Comparison of ENCODE assay signal across 12 mouse cellular contexts in genomic region chr13:60450721-60451506, GRCm38 (mm10).
DNase-seq lines count a peak whose midpoint lies in the region; ATAC-seq and TF ChIP-seq lines count a peak whose summit lies in the region.
"Had no signal": no experiment of that assay in that cellular context is flagged by ENCODE, and none has a peak within 500 bp of the region (broad histone marks: within the 10 kb centered on the region; RNA-seq: fewer than 3 reads in every experiment).

No protein-coding gene starts in this region.

- H3K4me3 ChIP-seq in stomach, postnatal 0 days (ENCODE audit: low read depth, low read length): no peak overlapping the region
- H3K4me3 ChIP-seq in hindbrain, embryonic 13.5 days: no peak overlapping the region

- no peak for TF ChIP-seq CTCF in stomach, postnatal 0 days (IDR thresholded peaks at IDR 0.05; ENCODE audit: low read depth)

- no peak overlapping the region for H3K27ac ChIP-seq in stomach, postnatal 0 days (replicated peaks)
- H3K27ac ChIP-seq in hindbrain, embryonic 13.5 days: no peak overlapping the region

- no peaks in the 10 kb centered on the region for H3K9me3 ChIP-seq in stomach, postnatal 0 days (ENCODE audit: control insufficient read depth, low read length)
- no peaks in the 10 kb centered on the region for H3K9me3 ChIP-seq in hindbrain, embryonic 13.5 days

- 75% methylated on average over 10 of the region's 10 CpGs for WGBS in stomach, postnatal 0 days
- 76% methylated on average over 10 of the region's 10 CpGs for WGBS in hindbrain, embryonic 13.5 days

- no peaks in the 10 kb centered on the region for H3K4me1 ChIP-seq in stomach, postnatal 0 days (replicated peaks; ENCODE audit: control insufficient read depth, insufficient read depth)
- H3K4me1 ChIP-seq in hindbrain, embryonic 13.5 days (replicated peaks): 0 out of 2 replicates have a peak, but pooled peaks cover 8% of the 10 kb centered on the region

- peak; percentile 24; the same call in 1 of the 2 replicates for ATAC-seq in stomach, postnatal 0 days (ENCODE audit: low FRiP score, low TSS enrichment)
- ATAC-seq in hindbrain, embryonic 13.5 days (ENCODE audit: low FRiP score): no peak
- ATAC-seq: activated CD4-positive, CD25-positive, alpha-beta regulatory T cell, adult 4 months; liver, postnatal 0 days had no signal

- H3K9ac ChIP-seq in stomach, postnatal 0 days (ENCODE audit: low read length): no peak overlapping the region
- H3K9ac ChIP-seq in hindbrain, embryonic 13.5 days: no peak overlapping the region
- H3K9ac ChIP-seq: liver, postnatal 0 days had no signal

- H3K27me3 ChIP-seq in stomach, postnatal 0 days (ENCODE audit: control insufficient read depth, insufficient read depth, low read length): no peaks in the 10 kb centered on the region
- no peaks in the 10 kb centered on the region for H3K27me3 ChIP-seq in hindbrain, embryonic 13.5 days

- DNase-seq in urinary bladder, postnatal 14 days (ENCODE audit: low spot score): peak; percentile 27
- no peak for DNase-seq in urinary bladder, adult 2 months (ENCODE audit: low spot score)
- peak; percentile 55 for DNase-seq in embryo, embryonic 10.5 days (ENCODE audit: low spot score)
- peak; percentile 57 for DNase-seq in kidney, postnatal 10 days
- no peak for DNase-seq in stomach, postnatal 0 days (ENCODE audit: low spot score)
- no peak for DNase-seq in layer of hippocampus, postnatal 36 days
- DNase-seq in thymus, postnatal 4 days: no peak
- DNase-seq: heart, postnatal 10 days; liver, postnatal 0 days; thymus, adult 18-20 months had no signal

- H3K4me2 ChIP-seq in stomach, postnatal 0 days (replicated peaks; ENCODE audit: low read depth): no peak overlapping the region
- no peak overlapping the region for H3K4me2 ChIP-seq in hindbrain, embryonic 13.5 days

- H3K36me3 ChIP-seq in stomach, postnatal 0 days (ENCODE audit: control insufficient read depth, insufficient read depth, low read length): no peaks in the 10 kb centered on the region
- no peaks in the 10 kb centered on the region for H3K36me3 ChIP-seq in hindbrain, embryonic 13.5 days

- TF ChIP-seq EP300 in stomach, postnatal 0 days (optimal IDR thresholded peaks at IDR 0.05): no peak

Comparison
In these comparisons a context has a peak if more than half of its experiments do, and no peak if none do; other contexts are left out.
1. DNase-seq: peak in urinary bladder, postnatal 14 days (single experiment), embryo, embryonic 10.5 days (single experiment) and kidney, postnatal 10 days (single experiment); none in urinary bladder, adult 2 months (single experiment), stomach, postnatal 0 days (single experiment), layer of hippocampus, postnatal 36 days (0 of 2) and thymus, postnatal 4 days (single experiment).